Mouse (Mus musculus) kidney, postnatal 25 days (tissue): ENCODE data around the gene Hnrnph1.

ENCODE experiments used
- DNase-seq, 2 experiments: peaks; one replicate each; pipeline ENCODE4 v3.0.0; 2021; ENCODE audit warnings: mixed read lengths in 2 of 2

The Hnrnph1 gene

DNA sequence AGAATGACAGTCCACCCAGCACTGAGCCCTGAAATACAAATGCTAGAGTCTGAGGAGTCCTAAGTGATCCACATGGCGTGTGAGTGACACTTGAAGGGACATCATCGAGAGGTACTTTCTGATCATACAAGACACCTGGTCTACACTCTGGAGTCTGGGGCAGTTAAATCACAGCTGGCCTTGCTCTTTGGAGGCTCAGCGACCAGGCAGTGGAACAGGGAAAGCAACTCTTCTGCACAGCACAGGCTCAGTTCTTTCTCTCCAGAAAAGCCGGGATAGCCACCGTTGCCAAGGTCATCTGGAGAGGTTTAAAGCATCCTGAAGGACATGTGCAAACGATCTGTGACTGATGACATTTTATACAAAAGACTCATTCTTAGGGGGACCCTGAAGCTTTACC lies 30.4 kb downstream of the Hnrnph1 start:
- DNase-seq, result no peak

- DNase-seq, result no peak
Measured at GRCm38 (mm10) chr11:50415563-50416241, 38.9 kb downstream of the Hnrnph1 start.

- no peak for DNase-seq
Measured at GRCm38 (mm10) chr11:50417856-50418255, 41.1 kb downstream of the Hnrnph1 start.

DNA sequence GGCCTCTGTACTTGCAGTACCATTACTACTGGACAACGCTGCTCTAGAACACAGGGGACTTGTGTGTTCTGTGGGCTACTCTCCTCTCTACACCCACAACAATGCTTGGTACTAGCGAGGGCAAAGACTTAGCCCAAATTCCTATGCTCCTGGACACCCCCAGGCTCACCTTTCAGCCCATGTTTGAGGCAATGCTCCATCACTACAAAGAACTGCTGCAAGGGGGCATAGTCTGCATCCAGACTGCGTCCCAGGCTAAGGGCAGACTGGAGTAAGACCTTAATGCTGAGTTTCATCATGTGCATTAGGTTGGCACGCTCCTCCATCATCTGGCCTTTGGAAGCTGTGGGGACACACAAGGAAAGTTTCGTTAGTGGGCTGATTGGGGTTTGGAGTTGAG lies 44.7 kb downstream of the Hnrnph1 start:
- DNase-seq, result no peak

DNA sequence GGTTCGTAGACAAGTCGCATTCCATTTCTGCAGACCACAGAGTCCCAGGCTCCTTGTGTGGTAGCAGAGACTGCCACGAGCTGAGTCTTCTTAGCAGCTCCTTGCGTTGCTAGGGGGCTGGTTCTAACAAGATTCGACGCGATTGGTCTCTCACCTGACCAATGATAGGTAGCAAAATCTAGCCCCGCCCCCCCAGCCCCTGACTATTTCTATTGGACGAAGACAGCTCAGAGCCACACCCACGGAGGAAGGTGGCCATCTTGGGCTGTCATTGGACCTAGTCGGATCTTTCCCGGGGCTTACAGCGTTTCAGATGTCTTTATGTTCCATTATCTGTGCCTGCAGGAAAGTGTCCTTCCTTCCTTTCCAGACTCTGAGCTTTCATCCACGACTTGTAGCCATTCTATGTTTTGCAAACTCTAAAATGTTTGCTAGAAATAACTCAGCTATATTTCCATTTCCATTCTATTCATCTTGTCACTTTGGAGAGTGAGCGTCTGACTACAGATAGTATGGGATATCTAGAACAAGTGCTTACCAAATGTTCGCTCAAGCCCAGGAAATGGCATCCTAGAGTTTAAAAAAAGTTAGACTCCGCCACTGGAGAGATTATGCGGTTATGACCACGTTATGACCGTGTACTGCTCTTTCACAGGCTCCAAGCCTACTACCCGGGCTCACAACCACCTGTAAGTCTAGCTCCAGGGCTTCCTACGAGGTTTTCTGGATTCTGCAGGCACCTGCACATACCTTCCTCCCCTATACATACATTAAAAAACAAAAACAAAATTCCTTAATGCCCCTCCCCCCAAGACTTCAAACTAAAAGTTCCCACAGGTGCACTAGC lies 45.4 kb downstream of the Hnrnph1 start:
- peak; percentile 48 to 77 for DNase-seq

GRCm38 (mm10) chr11:50426056-50426455 lies 49.3 kb downstream of the Hnrnph1 start:
- peak in 1 of 2 experiments; percentile 45 for DNase-seq

GRCm38 (mm10) chr11:50430277-50431133 lies 53.7 kb downstream of the Hnrnph1 start, which contains the start of gene Rufy1:
Gene Rufy1 (minus strand): TSS chr11:50431125.
- peak; percentile 94 for DNase-seq

DNA sequence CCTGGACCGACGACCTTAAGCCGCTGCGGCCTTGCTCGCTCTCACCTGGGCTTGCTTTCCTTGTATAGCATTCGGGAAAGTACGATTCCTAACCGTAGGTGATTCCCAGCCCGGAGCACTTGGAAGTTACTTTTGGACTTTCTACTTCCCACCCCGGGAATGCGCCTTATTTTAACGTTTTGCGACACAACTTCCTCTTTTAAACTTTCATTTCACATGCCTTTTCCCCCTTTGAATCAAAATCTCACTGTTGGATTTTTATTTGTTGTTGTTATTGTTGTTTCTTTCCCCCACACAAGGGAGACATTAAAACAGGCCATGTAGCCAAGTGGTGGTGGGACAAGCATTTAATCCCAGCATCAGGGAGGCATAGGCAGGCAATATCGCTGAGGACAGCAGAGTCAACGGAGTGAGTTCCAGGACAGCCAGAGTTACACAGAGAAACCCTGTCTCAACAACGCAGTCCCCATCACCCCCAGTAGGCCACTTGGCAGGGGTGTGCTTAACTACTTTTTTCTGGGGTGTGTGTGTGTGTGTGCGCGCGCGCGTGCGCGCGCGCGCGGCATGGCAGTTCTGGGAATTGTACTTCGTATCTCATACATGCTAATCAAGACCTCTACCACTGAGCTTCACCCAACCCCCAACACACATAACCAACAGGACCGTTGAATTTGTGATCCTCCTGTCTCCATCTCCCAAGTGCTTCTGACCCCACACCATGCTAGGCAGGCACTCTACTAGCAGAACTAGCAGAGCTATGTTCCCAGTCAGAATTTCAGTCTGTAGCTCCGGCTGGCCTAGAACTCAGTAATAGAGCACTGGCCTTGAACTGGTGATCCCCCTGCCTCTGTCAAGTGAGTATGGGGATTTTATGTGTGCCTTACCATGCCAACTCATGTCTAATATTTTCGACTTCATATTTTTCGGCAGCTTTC lies 54.6 kb downstream of the Hnrnph1 start:
- no peak for DNase-seq

- DNase-seq, result no peak
Measured at GRCm38 (mm10) chr11:50432069-50432440, 55.3 kb downstream of the Hnrnph1 start.

DNA sequence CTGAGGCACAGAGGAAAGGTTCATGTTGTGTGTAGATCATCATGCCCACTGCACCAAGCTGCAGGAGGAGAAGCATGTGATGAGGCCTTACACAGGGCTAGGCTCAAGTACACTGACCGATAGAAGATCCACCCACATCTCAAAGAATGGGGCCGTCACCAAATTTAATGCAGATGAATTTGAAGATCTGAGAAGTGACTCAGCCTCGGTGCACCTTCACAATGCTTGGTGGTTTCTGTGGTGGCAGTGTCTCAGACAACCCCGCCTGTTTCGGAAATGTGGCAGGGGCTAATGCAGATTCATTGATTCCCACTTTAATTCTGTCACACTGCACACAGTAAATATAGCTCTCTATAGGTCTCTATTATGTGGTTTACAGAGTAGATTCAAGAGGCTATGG lies 56.1 kb downstream of the Hnrnph1 start:
- no peak for DNase-seq
